Mouse (Mus musculus) cerebellum, adult 2 months (tissue): ENCODE results near the gene Gm21976.

Experiments used
- CTCF ChIP-seq: fragments of 200-500 bp; IDR thresholded peaks from 2 replicates; pipeline ENCODE4 v1.5.1; 2011; ENCODE audit warnings: low read depth, mild to moderate bottlenecking, control low read depth, low read length, moderate library complexity, borderline replicate concordance; ENCODE audit not compliant: insufficient read depth
- POLR2A ChIP-seq: fragments of 200-500 bp; IDR thresholded peaks from 2 replicates; pipeline ENCODE4 v1.6.1; 2011; ENCODE audit warnings: low read length, control low read depth, borderline replicate concordance; ENCODE audit not compliant: insufficient read depth

DNA sequence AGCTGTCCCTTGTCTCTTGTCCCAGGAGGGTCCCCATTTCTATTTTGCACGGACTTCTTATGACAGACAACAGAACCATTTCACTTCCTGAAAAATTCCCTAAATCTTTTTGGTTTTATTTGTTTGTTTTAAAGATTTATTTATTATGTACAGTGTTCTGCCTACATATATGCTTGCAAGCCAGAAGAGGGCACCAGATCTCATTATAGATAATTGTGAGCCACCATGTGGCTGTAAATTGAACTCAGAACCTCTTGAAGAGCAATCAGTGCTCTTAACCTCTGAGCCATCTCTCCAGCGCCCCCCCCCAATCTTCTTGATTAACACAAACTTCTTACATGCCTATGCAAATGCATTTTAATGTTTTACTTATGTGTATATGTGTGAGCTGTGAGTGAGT lies 11.0 kb downstream of the Gm21976 start:
- no peak for TF ChIP-seq POLR2A
- no peak for TF ChIP-seq CTCF
